Mouse (Mus musculus) retina, postnatal 7 days (tissue): ENCODE measurements at regions not wholly inside any gene's neighbourhood (a gene's known extent, or its start where the extent isn't known, plus 50 kb on each side); places are given as distances from the start of the nearest gene placed in this dataset.

ENCODE experiments used
- DNase-seq: peaks from one replicate; pipeline ENCODE4 v3.0.0-alpha.2; 2012; ENCODE audit warnings: low read depth, low spot score

DNA sequence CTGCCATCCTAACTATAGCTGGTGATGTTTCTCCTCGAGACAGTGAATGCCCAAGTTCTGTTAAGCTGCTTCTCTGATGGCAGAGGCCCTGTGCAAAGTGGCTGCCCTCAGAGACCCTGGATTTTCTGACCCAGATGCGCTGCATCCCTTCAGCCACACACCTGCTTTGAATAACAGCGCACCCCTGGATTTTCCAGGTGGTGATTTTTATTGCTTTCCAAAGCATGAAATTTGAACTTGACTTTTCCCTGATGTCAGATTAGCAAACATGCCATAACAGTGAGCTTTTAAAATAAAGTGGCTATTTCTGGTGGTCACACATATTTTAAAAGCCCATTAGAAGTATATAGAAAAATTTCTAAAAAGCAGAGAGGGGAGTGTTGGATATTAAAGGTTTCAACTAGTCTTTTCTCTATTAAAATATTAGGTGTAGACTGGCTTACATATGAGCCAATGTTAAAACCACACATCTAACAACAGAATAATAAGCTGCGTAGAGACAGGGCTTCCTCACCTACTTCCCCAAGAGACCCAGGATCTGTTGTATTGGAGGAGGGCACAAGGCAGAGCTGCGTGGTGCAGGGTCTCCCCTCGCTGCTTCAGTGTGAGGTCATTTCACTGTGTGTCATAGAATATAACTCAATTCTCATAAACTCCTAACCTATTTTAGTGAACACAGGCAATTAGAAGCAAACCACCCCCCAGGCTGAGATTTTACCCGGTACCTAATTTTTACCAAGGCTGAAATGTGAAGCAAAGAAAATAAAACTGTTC lies 280.3 kb downstream of the Ccdc91 start:
- no peak for DNase-seq

DNA sequence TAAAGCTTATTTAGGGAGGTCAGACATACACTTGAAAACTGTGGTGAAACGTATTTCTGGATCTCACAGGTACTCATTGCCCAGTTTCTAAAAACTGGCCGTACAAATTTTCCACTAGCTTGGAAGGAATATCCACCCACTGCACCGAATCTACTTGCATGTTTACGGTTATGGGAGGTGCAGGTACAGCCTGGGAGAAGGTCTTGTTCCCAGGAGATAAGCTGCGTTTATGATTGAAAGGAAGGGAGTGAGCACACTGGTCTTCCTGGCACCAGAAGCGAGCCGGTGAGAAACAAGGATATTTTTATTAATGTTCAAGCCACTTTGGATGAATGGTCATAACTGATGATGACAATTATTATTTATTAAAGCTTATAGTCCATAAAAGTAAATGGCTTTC lies 283.9 kb downstream of the Ccdc91 start:
- DNase-seq: no peak

DNA sequence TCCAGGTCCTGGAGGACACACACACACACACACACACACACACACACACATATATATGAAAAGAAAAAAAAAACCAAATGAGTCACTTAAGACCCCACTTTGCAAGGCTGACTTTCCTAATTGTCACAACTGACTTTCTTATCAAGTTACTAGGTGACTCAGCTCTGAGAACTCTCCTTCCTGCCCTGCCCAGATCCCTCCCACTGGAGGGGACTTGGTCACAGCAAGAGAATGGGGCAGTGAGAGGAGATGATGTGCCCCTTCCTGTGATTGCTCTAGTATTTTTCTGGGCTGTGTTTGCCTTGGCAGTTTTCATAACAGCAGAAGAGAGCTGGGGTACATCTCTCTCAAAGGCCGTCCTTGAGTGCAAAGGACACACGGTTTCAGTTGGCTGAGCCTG lies 284.5 kb downstream of the Ccdc91 start:
- DNase-seq: no peak

DNA sequence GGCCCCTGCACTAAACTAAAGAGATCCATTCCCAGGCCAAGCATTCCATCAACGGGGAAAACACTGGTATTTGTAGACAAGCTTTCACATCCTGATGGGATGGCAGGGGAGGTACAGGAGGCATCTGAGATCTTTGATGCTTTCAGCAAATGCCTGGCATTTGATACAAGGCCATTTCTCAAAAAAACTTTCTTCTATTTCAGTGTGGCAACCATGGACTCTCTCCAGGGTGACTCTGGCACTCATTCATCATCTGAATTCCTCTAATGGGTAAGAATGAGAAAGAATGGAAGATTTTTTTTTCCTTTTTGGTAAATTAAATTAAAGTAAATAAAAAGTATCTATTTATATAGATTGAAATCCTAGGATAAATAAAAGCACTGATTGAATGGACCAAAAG lies 281.8 kb upstream of the Far2 start:
- no peak for DNase-seq

DNA sequence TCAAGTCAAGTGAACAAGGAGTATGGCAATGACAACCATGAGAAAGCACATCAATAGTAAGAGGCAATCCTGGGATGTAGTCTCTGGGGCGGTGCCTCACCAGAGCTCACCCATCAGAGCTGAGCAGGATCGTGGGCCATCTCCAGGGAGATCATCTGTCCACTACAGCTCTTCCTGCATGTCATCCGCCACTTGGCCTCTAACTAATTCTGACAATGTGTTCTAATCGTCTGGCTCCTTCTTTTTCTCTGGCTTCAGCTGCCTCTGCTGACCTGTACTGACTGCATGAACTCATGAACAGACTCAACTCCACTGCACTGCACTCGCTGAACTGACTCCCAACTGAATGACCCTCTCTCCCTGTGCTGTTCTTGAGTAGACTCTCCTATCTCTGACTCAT lies 277.9 kb upstream of the Far2 start:
- no peak for DNase-seq

DNA sequence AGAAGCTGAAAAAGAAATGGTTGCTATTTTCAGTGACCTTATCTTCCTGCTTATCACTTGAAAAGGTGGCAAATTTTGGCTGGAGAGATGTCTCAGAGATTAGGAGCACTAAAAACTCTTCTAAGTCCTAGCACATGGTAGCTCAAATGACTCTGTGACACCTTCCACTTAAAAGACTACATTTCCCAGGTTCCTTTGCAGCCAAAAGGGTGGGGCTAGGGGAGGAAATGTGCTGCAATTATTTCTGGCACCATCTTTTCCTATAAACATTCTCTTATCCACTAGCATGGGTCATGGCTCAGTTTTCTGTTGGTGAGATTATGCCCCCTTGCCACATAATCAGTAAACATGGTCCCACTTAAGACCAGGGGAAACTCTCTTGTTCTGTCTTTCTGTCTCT lies 277.0 kb upstream of the Far2 start:
- DNase-seq: no peak

DNA sequence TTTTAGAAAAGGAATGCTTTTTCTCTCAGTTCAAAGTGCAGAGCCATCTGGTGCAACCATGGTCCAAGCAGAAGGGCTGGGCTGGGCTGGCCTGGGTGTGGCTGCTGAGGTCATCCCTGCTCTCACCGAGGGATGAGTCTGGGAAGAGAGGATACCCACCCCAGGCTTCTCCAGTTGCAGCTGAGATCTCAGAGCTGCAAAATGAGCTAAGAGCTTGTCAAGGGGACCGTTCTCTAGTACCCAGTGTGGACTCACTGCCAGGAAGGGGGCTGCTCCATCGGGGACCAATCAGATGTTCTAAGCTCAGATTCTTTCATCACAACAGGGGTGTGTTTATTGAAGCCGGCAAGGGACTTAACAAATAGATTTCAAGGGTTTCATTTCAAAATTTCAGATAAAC lies 275.6 kb upstream of the Far2 start:
- DNase-seq: no peak

DNA sequence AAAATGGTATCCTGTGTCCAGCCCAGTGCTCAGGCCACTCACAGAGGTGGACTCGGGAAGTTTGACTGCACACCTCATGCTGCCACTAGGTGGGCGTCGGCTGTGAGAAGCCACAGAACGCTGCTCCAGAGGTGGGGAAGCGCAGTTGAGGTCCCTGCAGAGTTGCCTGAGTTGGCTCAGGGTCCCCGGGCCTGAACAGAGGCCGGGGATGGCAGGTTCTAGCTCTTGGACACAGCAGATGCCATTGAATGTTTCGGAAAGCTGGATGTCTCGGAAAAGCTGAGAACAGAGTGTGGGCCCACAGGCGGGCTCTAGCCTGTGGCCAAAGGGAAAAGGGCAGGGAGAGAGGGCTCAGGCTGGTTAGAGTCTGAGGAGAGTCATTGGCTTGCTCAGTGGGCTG lies 273.2 kb upstream of the Far2 start:
- no peak for DNase-seq

DNA sequence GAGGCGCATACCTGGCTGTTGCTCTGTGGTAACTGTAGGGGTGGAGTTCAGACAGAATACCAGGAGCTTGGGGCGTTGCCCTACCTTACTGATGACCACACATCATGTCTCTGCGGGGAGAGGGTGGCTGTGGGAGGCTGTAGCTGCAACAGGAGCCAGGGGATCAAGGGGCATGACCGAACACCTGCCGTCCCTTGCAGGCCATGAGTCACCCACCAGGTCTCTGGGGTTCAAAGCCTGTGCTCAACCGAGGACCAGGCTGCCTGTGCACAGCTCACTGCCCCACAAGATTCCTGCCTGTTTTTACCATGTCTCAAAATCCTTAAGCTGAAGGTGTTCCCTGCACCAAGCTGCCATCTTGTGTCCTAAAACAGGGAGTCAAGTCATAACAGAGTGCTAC lies 272.4 kb upstream of the Far2 start:
- no peak for DNase-seq

DNA sequence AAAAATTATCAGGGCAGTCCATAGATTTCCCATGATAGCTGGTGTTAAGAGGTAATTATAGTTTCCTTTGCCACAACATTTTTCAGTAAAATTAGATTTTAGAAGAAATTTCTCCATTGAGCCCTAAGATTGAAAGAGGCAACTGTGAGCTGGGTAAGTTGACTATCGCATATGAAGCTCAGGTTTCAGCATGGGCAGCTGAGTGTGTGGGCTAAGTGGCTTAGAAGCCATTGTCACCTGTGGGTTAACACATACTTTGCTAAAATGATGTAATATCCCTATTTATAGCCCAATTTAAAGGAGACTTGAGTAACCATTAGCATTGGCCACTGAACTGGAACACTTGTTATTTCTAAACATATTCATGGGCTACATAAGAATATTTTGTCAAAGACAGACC lies 267.6 kb upstream of the Far2 start:
- DNase-seq: no peak

DNA sequence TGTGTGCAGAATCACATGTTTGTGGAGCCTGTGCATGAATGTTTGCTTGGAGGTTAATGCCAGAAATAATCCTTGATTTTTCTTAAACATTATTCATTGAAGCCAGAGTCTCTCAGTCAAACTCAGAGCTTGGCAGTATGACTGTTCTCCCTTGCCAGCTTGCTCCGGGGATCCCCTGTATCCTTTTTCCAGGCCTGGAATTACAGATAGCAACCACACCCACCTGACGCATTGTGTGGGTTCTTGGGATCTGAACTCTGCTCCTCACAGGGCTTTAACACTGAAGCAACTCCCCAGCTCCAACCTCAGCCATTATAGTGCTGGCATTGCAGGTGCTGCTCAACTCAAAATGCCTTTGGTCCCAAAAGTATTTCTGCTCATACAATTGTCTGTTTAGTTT lies 262.8 kb upstream of the Far2 start:
- no peak for DNase-seq

DNA sequence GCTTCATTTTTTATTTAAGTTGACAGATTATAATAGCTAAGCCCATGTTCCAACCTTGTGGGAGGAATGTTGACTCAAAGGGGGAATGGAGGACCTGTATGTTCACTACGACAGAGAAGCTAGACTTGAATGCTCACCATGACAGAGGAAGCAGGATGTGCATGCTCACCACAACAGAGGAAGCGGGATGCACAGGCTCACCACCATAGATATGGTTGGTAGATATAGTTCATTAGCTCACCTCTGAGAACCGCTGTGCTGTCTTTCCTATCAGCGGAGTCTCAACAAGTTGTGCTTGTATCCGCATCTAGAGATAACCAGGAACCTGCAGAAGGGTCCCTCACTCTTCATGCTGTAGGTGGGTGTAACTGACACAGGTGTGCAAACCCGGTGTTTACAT lies 262.2 kb upstream of the Far2 start:
- DNase-seq: no peak

DNA sequence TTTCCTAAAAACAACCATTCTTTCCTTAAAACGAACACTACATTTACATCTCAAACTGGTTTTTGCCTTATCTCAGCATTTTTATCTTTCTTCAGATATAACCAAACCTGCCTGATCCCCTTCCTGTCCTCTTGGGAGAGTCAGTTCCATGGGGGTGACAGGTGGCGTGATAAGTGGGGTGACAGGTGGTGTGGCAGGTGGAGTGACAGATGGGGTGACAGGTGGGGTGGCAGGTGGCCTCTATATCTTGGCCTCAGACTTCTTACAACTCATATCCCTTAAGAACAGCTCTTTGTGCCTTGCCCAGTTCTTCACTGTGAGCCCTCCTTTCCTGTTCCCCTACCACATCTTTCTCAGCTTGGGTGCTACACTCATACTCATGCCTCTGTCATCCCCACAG lies 259.0 kb upstream of the Far2 start:
- DNase-seq: no peak

DNA sequence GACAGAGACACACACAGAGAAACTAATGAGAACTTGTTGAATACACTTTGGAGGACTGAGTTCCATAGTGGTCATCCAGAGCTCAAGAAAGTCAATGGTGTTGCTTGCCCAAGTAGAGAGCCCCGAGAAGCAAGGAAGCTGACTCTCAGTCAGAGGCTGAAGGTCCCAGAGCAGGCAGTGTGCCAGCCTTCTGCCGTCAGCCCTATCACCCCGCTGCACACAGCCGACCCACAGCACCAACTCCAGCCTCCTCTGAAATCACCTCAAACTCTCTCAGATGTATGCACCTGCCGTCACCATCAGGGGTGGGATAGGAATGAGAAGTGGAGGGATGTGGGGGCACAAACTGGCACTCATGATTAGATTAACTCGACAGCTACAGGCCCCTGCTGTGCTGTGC lies 257.9 kb upstream of the Far2 start:
- no peak for DNase-seq

DNA sequence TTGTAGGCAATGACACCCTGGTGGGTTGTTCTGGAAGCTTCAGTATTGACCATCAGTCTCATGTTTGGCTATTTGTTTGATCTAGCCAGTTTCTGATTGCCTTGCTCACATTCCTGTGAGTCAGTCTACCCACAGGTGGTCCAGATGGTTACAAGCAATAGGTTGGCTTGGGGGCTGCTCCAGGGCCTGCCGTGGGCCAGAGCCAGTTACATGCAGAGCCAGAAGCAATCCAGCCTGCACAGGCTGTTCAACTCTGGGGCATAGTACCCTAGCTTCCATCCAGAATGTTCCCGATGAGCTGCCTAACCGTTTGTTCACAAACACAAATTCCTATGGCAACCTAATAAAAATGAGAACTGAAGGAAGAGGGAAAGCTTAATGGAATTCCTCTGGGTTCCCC lies 253.2 kb upstream of the Far2 start:
- no peak for DNase-seq

DNA sequence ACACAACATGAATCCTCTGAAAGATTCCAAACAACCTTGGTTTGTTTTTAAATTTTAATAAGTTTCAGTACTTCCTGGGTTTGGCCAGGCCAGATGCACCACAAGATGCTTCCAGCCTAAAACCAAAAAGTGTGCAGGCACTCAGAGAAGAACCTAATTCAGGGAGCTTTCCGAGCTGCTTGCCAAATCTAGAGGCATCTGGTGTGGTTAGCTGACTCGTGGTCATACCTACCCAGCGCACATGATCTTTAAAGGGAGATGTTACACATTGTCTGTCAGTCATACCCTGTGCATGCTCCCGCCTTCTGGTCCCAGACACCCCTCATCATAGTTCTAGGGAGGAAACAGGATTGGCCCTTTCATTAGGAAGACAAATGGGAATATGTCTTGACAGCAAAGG lies 252.7 kb upstream of the Far2 start:
- DNase-seq: no peak

DNA sequence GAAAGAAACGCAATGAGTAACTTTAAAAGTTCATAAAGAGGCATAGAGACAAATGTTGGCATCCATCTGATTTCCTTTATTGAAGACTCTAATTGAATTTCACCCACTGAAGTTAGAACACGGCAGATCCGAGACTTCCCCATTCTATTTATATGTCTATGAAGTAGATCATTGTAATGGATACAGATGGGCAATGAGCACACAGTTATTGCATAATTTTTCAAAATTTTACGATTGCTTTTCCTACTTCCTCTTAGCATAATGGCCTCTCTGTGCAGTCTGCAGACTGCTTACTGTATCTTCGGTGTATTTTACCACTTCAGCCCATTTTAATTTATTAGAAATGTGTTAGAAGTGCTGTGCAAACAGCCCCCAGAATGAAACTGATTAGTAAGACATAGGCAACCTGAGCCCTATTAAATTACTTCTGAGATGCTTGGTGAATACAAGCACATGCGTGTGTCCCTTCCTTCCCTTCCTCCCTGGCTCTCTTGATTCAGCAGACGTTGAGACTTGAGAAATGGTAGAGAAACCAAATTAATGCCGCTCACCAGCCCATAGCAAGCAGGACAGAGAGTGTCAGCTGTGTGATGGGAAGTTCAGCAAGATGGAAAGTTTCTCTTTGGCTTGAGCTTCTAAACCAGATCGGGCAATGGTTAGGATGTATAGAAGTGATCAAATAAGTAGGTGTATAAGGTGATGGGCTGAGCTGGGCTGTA lies 247.9 kb upstream of the Far2 start:
- no peak for DNase-seq

DNA sequence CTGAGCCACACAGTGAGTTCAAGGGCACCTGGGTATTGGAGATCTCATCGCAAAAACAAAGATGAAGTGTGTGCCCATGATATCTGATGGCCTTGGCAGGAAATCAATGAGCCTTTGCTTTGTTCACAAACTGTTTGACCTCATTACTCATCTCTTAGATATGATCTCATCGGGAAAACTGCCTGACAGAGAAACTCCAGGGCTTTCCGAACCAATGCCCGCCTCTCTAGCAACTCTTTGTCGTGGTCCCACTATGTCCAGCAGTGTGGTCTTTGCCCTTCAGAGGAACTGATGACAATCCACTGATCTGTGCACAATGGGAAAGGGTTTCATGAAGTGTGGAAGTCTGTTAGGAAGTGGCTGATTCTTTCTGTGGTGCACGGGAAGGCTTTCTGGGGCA lies 247.2 kb upstream of the Far2 start:
- DNase-seq: no peak

DNA sequence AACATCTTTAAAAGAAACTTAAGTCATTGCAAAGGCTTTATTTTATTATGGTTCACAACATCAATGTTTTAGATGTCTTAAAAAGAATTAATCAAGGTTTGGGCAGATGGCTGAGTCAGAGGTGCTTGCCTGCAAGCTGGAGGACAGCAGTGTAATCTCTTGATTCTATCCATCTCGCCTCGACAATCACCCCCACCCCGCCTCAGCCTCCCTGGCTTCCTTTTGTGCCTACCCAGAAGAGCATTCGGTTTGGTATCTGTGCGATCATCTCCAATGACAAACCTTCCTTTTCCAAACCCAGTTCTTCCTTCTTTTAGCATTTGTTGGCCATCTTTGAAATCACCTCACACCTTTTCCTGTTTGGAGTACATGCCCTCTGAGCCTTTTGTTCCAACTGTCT lies 246.2 kb upstream of the Far2 start:
- no peak for DNase-seq

DNA sequence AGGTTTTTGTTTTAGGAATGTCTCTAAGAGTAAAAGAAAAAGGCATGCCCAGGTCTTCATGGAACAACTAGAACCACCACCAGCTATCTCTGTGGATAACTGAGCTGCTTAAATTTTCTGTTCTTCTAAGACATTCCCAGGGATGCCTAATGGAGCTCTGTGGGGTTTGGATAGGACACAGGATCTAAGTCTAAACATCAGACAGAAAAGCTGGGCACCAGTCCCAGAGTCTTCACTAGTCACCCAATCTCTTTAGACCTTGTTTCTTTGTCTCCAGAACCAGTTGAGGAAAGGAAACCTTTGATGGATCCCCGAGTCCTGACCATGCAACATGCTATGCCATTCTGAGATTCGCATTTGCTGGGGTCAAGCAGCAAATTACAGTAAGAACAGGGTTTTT lies 243.2 kb upstream of the Far2 start:
- no peak for DNase-seq

DNA sequence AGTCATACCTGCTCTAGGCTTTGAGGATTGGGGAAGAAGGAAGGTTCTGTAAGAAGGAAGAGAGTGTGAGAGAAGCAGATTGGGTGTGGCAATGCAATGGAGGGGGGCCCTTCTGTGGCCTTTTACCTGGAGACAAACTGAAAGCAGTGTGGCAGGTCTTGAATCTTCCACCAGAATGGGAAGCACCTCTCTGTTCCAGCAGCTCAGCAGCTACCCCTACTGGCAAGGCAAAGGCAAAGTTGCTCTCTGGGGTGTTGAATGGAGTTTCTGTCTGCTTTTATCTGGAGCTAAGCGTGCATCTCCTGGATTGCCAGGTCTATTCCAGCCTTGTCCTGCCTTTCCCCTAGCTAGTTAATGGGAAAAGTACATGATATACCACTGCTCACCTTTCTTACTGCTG lies 236.3 kb upstream of the Far2 start:
- no peak for DNase-seq

DNA sequence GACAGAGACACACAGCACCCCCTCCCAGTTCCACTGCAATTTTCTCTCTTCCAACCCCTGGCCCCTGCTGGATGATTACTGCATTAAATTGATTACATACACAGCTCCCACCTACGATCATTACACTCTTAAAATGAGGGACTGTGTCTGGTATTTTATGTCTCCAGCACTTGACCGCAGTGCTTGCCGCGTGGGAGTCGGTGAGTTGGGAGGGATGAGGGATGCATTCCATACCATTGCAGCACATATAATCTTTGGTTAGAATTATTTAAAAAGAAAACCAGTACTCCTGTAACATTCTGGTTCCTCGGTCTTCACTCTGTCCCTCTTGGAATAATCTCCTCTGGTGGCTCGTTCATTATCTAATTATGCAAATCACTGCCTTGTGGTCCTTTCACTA lies 230.2 kb upstream of the Far2 start:
- no peak for DNase-seq

DNA sequence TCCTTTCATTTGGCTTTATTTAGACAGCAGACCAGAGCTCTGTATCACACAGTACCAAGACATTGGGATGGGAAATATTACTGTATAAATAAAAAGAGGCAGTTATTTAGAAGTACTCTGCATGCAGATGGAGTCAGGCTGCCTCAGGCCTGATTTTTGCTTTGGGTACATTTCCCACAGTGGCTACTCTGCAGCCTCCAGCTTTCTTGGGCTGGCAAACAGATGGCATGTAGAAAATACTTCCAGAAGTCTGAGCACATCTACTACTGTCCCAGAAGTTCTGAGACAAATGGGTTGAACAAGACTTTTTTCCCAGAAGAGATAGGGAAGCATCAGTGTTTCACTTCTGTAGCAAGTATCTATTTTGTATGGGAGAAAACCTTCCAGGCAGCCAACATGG lies 229.8 kb upstream of the Far2 start:
- no peak for DNase-seq

DNA sequence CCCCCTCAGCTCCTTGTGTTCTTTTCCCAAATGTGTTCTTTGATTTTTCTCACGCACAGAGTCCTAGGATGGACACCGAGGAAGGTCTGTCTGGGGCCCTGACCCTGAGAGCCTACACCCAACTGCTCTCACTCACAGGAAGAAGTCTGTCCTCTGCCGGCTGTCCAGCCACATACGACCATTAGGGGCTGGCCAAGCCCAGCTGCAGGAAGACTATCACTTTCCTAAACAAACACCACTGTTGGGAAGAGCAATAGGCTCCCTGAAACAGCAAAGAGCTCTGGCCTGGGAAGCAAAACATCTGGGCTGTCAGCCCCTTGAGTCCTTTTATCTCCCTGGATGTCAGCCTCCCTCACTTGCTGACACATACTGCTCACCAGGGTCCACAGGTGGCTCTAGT lies 224.8 kb upstream of the Far2 start:
- no peak for DNase-seq
